Mouse (Mus musculus) heart, adult 2 months (tissue): Measurements from ENCODE around the gene Dnajb11.

ENCODE experiments used
- CTCF ChIP-seq: fragments of 200-600 bp; IDR thresholded peaks from 2 replicates; pipeline ENCODE4 v1.8.1; 2022; ENCODE audit warnings: antibody characterized with exemption, mild to moderate bottlenecking, moderate library complexity
- EP300 ChIP-seq: fragments of 200-500 bp; IDR thresholded peaks from 2 replicates; pipeline ENCODE4 v1.6.1; 2011; ENCODE audit warnings: low read depth, low read length, control low read depth; ENCODE audit not compliant: insufficient read depth
- POLR2A ChIP-seq: fragments of 200-500 bp; IDR thresholded peaks from 2 replicates; pipeline ENCODE4 v1.6.1; 2011; ENCODE audit warnings: mild to moderate bottlenecking, low read depth, low read length, control low read depth; ENCODE audit not compliant: insufficient read depth

DNA sequence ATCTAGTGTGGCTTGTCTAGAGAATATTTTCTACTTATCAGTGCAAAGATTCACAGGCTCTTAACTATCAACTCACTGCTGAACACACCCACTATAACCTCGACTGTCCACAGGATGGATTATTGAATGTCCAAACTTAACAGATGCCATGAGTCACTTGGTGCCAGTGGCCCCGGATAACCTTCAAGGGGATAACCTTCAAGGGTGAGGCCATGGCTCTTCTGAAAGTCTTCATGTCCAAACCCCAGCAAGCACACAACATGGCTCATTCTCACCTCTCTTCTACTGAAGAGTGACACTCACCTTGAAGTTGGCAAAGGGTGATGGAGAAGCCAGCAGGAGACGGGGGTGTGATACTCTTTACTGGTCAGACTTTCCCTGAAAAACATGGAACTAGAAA is 29.1 kb downstream of the Dnajb11 start:
- TF ChIP-seq POLR2A = no peak
- no peak for TF ChIP-seq CTCF
- no peak for TF ChIP-seq EP300
